Mouse (Mus musculus) CH12.LX (cell line): ENCODE measurements around the gene Lrrc8b. TPM values are rescaled to one million over a fixed set of nuclear protein-coding genes. Genes with fewer than 3 reads are reported as not detected.

Experiments used
- DNase-seq: peaks from one replicate; pipeline ENCODE4 v3.0.0-alpha.2; 2013; ENCODE audit errors: extremely low read depth
- H3K27ac ChIP-seq: 2 replicates; pipeline ENCODE4 v1.5.1; 2012; ENCODE audit warnings: low read depth, mild to moderate bottlenecking, control low read depth, moderate library complexity; ENCODE audit not compliant: insufficient read depth
- H3K27me3 ChIP-seq: replicated peaks from 2 replicates; pipeline ENCODE3; 2012; ENCODE audit warnings: inconsistent platforms
- H3K36me3 ChIP-seq, 2 experiments: replicated peaks in 1 of 2; 2 replicates each; pipeline versions ENCODE3 to v1.6.1; 2012; ENCODE audit warnings: inconsistent platforms in 1 of 2, low read length in 1 of 2, mild to moderate bottlenecking in 1 of 2, mixed read lengths in 1 of 2, moderate library complexity in 1 of 2; ENCODE audit not compliant: control insufficient read depth in 1 of 2, insufficient read depth in 1 of 2
- H3K4me1 ChIP-seq, 2 experiments: 2 replicates each; pipeline ENCODE4 v1.6.1; 2012; ENCODE audit warnings: inconsistent platforms in 1 of 2, moderate library complexity in 1 of 2; ENCODE audit not compliant: insufficient read depth in 2 of 2, control insufficient read depth in 1 of 2
- H3K4me2 ChIP-seq: 2 replicates; pipeline ENCODE4 v1.6.1; 2012; ENCODE audit warnings: low read depth, mild to moderate bottlenecking, control low read depth; ENCODE audit not compliant: poor library complexity, insufficient read depth, severe bottlenecking
- H3K4me3 ChIP-seq, 3 experiments: fragments of 150-350 bp in 1 of 3; sonication (generic) in 1 of 3; replicated peaks in 1 of 3; 2 replicates each; pipeline versions ENCODE3 to v1.5.1; 2011 to 2012; ENCODE audit warnings: low read depth in 2 of 3, low read length in 2 of 3, mild to moderate bottlenecking in 2 of 3, moderate library complexity in 2 of 3, control low read depth in 1 of 3, improper control_type of control experiment in 1 of 3, inconsistent platforms in 1 of 3, mixed read lengths in 1 of 3; ENCODE audit not compliant: poor library complexity in 1 of 3
- H3K79me2 ChIP-seq: replicated peaks from 2 replicates; pipeline ENCODE4 v1.6.1; 2012; ENCODE audit warnings: mild to moderate bottlenecking, moderate library complexity; ENCODE audit not compliant: control insufficient read depth, poor library complexity, insufficient read depth, severe bottlenecking; ENCODE audit errors: extremely low read depth
- H3K9ac ChIP-seq: 2 replicates; pipeline ENCODE4 v1.6.1; 2012; ENCODE audit warnings: low read depth, mild to moderate bottlenecking, control low read depth, moderate library complexity; ENCODE audit not compliant: insufficient read depth
- H3K9me3 ChIP-seq: replicated peaks from 2 replicates; pipeline ENCODE3; 2012; ENCODE audit warnings: low read length, inconsistent platforms, mixed read lengths
- ELF1 ChIP-seq: IDR thresholded peaks from 2 replicates; pipeline ENCODE4 v1.6.1; 2014; ENCODE audit warnings: low read depth, mild to moderate bottlenecking, inconsistent platforms, low read length, improper control_type of control experiment
- GABPA ChIP-seq: IDR thresholded peaks from 2 replicates; pipeline ENCODE4 v1.6.1; 2012; ENCODE audit warnings: low read depth, low read length, improper control_type of control experiment, inconsistent platforms; ENCODE audit not compliant: insufficient replicate concordance
- HCFC1 ChIP-seq: IDR thresholded peaks from 2 replicates; pipeline ENCODE4 v1.6.1; 2012; ENCODE audit warnings: low read depth, mild to moderate bottlenecking, inconsistent platforms, low read length, improper control_type of control experiment
- IRF4 ChIP-seq: IDR thresholded peaks from 2 replicates; pipeline ENCODE4 v1.6.1; 2014; ENCODE audit warnings: low read depth, mild to moderate bottlenecking, inconsistent platforms, low read length, improper control_type of control experiment
- MAFK ChIP-seq: IDR thresholded peaks from 2 replicates; pipeline ENCODE4 v1.6.1; 2011; ENCODE audit warnings: low read length, improper control_type of control experiment; ENCODE audit not compliant: insufficient replicate concordance
- MAX ChIP-seq: IDR thresholded peaks from 2 replicates; pipeline ENCODE4 v1.6.1; 2011; ENCODE audit warnings: low read length, improper control_type of control experiment
- MAZ ChIP-seq: IDR thresholded peaks from 2 replicates; pipeline ENCODE4 v1.6.1; 2012; ENCODE audit warnings: low read depth, mild to moderate bottlenecking, inconsistent platforms, low read length, improper control_type of control experiment, moderate library complexity
- MXI1 ChIP-seq: IDR thresholded peaks from 2 replicates; pipeline ENCODE4 v1.6.1; 2011; ENCODE audit warnings: mild to moderate bottlenecking, low read depth, low read length, improper control_type of control experiment
- MYC ChIP-seq: IDR thresholded peaks from 2 replicates; pipeline ENCODE4 v1.6.1; 2011; ENCODE audit warnings: low read depth, mild to moderate bottlenecking, improper control_type of control experiment, low read length
- NELFE ChIP-seq: IDR thresholded peaks from 2 replicates; pipeline ENCODE4 v1.6.1; 2011; ENCODE audit warnings: low read depth, low read length, improper control_type of control experiment
- NRF1 ChIP-seq: IDR thresholded peaks from 2 replicates; pipeline ENCODE4 v1.6.1; 2014; ENCODE audit warnings: low read depth, mild to moderate bottlenecking, inconsistent platforms, low read length, improper control_type of control experiment, moderate library complexity
- PAX5 ChIP-seq: IDR thresholded peaks from 2 replicates; pipeline ENCODE4 v1.6.1; 2012; ENCODE audit warnings: low read length, inconsistent platforms, mixed read lengths
- POLR2A ChIP-seq: IDR thresholded peaks from 2 replicates; pipeline ENCODE4 v1.6.1; 2011; ENCODE audit warnings: low read depth, mild to moderate bottlenecking, improper control_type of control experiment, low read length
- POLR2AphosphoS2 ChIP-seq: IDR thresholded peaks from 2 replicates; pipeline ENCODE4 v1.6.1; 2011; ENCODE audit warnings: low read depth, low read length, improper control_type of control experiment
- SIN3A ChIP-seq: IDR thresholded peaks from 2 replicates; pipeline ENCODE4 v1.6.1; 2012; ENCODE audit warnings: low read length, improper control_type of control experiment, inconsistent platforms
- TBP ChIP-seq: conservative IDR thresholded peaks from 2 replicates; pipeline ENCODE4 v1.6.1; 2011; ENCODE audit warnings: low read depth, low read length, improper control_type of control experiment
- UBTF ChIP-seq: IDR thresholded peaks from 2 replicates; pipeline ENCODE4 v1.6.1; 2012; ENCODE audit warnings: low read depth, mild to moderate bottlenecking, inconsistent platforms, low read length, improper control_type of control experiment, moderate library complexity
- ZC3H11A ChIP-seq: IDR thresholded peaks from 2 replicates; pipeline ENCODE4 v1.6.1; 2012; ENCODE audit warnings: low read depth, mild to moderate bottlenecking, inconsistent platforms, low read length, improper control_type of control experiment
- dilution Hi-C: fragments of 300-500 bp; cut with MboI; formaldehyde crosslinking; loops from 2 replicates; pipeline ENCODE4 v1.14.3; 2020; ENCODE audit warnings: low sequenced_read_pairs; ENCODE audit not compliant: extremely low pct_unique_long_range_greater_than_20kb, extremely low pct_ligation_motif_present
- in situ Hi-C: fragments of 300-500 bp; cut with MboI; formaldehyde crosslinking; loops from 3 replicates; pipeline ENCODE4 v1.14.3; 2019; ENCODE audit warnings: low sequenced_read_pairs, low pct_ligation_motif_present, low pct_unique_long_range_greater_than_20kb, mixed read lengths
- polyA plus RNA-seq: library from polyadenylated mRNA; unstranded; fragments of >175 nt; gene quantifications from 2 replicates; pipeline ENCODE4 v1.2.1, GENCODE M21; 2012; ENCODE audit warnings: low read depth; ENCODE audit not compliant: insufficient read length
- total RNA-seq, 2 experiments: library from RNA; depleted of rRNA; stranded (reverse); fragments of 300-350 nt in 1 of 2; fragments of >200 nt in 1 of 2; gene quantifications; 2 replicates each; pipeline ENCODE4 v1.2.3; 2012 to 2014

Lrrc8b gene
- total and polyA plus RNA-seq, 3 experiments = 0.21 to 0.40 (median 0.40) TPM

DNA sequence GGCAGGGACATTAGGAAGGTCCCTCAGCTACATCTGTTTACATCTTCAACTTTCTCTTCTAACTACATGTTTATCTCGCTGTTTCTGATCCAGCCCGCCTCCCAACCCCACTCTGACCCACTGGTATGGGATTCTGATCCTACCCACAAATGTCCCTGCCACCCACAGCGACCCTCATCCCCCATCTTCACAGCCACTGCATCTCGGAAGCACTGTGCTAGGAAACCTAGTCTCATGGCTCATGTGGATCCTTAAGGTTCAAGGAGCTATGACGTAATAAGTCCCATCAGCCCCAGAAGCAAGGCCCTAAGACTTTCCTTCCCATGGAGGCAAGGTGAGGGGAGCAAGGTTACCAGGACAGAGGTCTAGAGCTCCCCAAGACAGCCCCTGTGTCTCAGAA is 7.9 kb upstream of the Lrrc8b start:
- TF ChIP-seq TBP (no peak), NELFE (no peak), POLR2AphosphoS2 (no peak), IRF4 (no peak), SIN3A (no peak), MAZ (no peak), PAX5 (no peak), MXI1 (no peak), HCFC1 (no peak), POLR2A (no peak), ZC3H11A (no peak), MYC (no peak), UBTF (no peak)
- no peak overlapping the region for H3K9ac ChIP-seq
- dilution Hi-C loops = no loop called here
- in situ Hi-C loops = loop anchor here (5.0 to 10.0 kb wide), 4 partner anchors 90 to 465 kb away; no protein-coding TSS in a partner anchor
- H3K4me3 ChIP-seq = no peak overlapping the region
- H3K4me1 ChIP-seq = peaks cover 0 to 14% of the 10 kb centered on the region in 2 experiments; a peak in 2 of 4 replicates
- no peaks in the 10 kb centered on the region for H3K9me3 ChIP-seq
- H3K27me3 ChIP-seq = no peaks in the 10 kb centered on the region
- H3K4me2 ChIP-seq = no peak overlapping the region
- no peak overlapping the region for H3K27ac ChIP-seq
- H3K36me3 ChIP-seq = peaks cover 0 to 2% of the 10 kb centered on the region in 2 experiments
- DNase-seq = no peak
- H3K79me2 ChIP-seq = no peaks in the 10 kb centered on the region

DNA sequence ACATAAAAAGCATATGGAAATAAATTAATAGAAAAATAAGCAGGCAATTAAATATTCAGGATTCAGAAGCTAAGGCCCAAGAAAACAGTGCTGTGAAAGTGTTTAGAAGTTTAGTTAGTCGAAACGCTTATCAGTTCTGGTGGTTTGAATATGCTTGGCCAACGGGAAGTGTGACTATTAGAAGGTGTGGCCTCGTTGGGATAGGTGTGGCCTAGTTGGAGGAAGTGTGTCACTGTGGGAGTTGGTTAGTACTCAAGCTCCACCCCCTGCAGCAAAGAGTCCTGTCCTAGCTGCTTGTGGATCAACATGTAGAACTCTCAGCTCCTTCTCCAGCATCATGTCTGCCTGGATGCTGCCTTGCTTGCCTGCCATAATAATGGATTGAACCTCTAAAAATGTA is 6.5 kb upstream of the Lrrc8b start:
- in situ Hi-C loops (loop anchor here (5.0 to 10.0 kb wide), 4 partner anchors 88 to 463 kb away; no protein-coding TSS in a partner anchor), dilution Hi-C loops (no loop called here)
- Histone ChIP-seq H3K27me3 (no peaks in the 10 kb centered on the region), H3K4me3 (peak overlapping the region in 1 of 3 experiments; percentile 7), H3K4me1 (peaks cover 0 to 14% of the 10 kb centered on the region in 2 experiments; a peak in 2 of 4 replicates), H3K9ac (no peak overlapping the region), H3K27ac (no peak overlapping the region), H3K79me2 (no peaks in the 10 kb centered on the region), H3K4me2 (peak overlapping the region; percentile 50; the same call in 1 of the 2 replicates)
- peak; percentile 85 for DNase-seq
- TF ChIP-seq GABPA (no peak), UBTF (no peak), POLR2A (peak; percentile 55), TBP (0 out of 2 replicates have a peak, but pooled peaks have one; percentile 58), NRF1 (no peak), MAX (no peak), MAFK (no peak), ELF1 (no peak), IRF4 (no peak)
- TF ChIP-seq, all 38 proteins: peak for 2
- Histone ChIP-seq H3K9me3 (no peaks in the 10 kb centered on the region), H3K36me3 (peaks cover 0 to 2% of the 10 kb centered on the region in 2 experiments)
